Mouse (Mus musculus): ENCODE results near the gene Rptor. TPM values are rescaled to one million over a fixed set of nuclear protein-coding genes. Genes with fewer than 3 reads are reported as not detected.
A peak's percentile ranks its signal among the peaks of the same experiment; 100 is the strongest.

Gene Rptor
- polyA plus RNA-seq, 1 experiment from 2014 or later, result 9.1 TPM

GRCm38 (mm10) chr11:119933819-119934583 lies 331.3 kb downstream of the Rptor start:
- H3K27me3 ChIP-seq (ENCODE audit: insufficient read depth, low read length), result no peaks in the 10 kb centered on the region
- WGBS, result 69% methylated on average over 8 of the region's 8 CpGs
- H3K27ac ChIP-seq (ENCODE audit: low read length), result no peak overlapping the region
- H3K36me3 ChIP-seq (ENCODE audit: insufficient read depth, low read length), result no peaks in the 10 kb centered on the region
- H3K4me2 ChIP-seq (replicated peaks; ENCODE audit: low read depth, low read length), result no peak overlapping the region
- no peak for ATAC-seq (ENCODE audit: low FRiP score, low TSS enrichment)
- peaks cover 51% of the 10 kb centered on the region for H3K4me1 ChIP-seq (ENCODE audit: insufficient read depth, low read length)
- no peak overlapping the region for H3K4me3 ChIP-seq (ENCODE audit: low read length)
- H3K9ac ChIP-seq (replicated peaks; ENCODE audit: low read length), result no peak overlapping the region
- no peaks in the 10 kb centered on the region for H3K9me3 ChIP-seq (ENCODE audit: low read length)

GRCm38 (mm10) chr11:119934773-119935172 lies 332.1 kb downstream of the Rptor start:
- ATAC-seq (ENCODE audit: low FRiP score, low TSS enrichment), result no peak

GRCm38 (mm10) chr11:119935457-119935856 lies 332.8 kb downstream of the Rptor start:
- Histone ChIP-seq H3K4me2 (replicated peaks; ENCODE audit: low read depth, low read length) (no peak overlapping the region), H3K27ac (ENCODE audit: low read length) (no peak overlapping the region), H3K4me3 (ENCODE audit: low read length) (no peak overlapping the region), H3K27me3 (ENCODE audit: insufficient read depth, low read length) (no peaks in the 10 kb centered on the region), H3K4me1 (ENCODE audit: insufficient read depth, low read length) (peaks cover 66% of the 10 kb centered on the region), H3K9me3 (ENCODE audit: low read length) (no peaks in the 10 kb centered on the region), H3K9ac (replicated peaks; ENCODE audit: low read length) (no peak overlapping the region), H3K36me3 (ENCODE audit: insufficient read depth, low read length) (no peaks in the 10 kb centered on the region)
- no peak for ATAC-seq (ENCODE audit: low FRiP score, low TSS enrichment)
- 40% methylated on average over 6 of the region's 6 CpGs for WGBS

More at GRCm38 (mm10) chr11:119934773-119935172, 332.1 kb downstream of the Rptor start:
- Histone ChIP-seq H3K4me3 (ENCODE audit: low read length) (no peak overlapping the region), H3K9ac (replicated peaks; ENCODE audit: low read length) (no peak overlapping the region), H3K9me3 (ENCODE audit: low read length) (no peaks in the 10 kb centered on the region), H3K27ac (ENCODE audit: low read length) (no peak overlapping the region), H3K27me3 (ENCODE audit: insufficient read depth, low read length) (no peaks in the 10 kb centered on the region), H3K4me2 (replicated peaks; ENCODE audit: low read depth, low read length) (no peak overlapping the region), H3K4me1 (ENCODE audit: insufficient read depth, low read length) (peaks cover 59% of the 10 kb centered on the region), H3K36me3 (ENCODE audit: insufficient read depth, low read length) (no peaks in the 10 kb centered on the region)
- WGBS, result 80% methylated on average over 8 of the region's 8 CpGs

- Histone ChIP-seq H3K4me2 (replicated peaks; ENCODE audit: low read depth, low read length) (no peak overlapping the region), H3K27ac (ENCODE audit: low read length) (no peak overlapping the region), H3K4me3 (ENCODE audit: low read length) (no peak overlapping the region), H3K9me3 (ENCODE audit: low read length) (no peaks in the 10 kb centered on the region), H3K27me3 (ENCODE audit: insufficient read depth, low read length) (no peaks in the 10 kb centered on the region), H3K9ac (replicated peaks; ENCODE audit: low read length) (no peak overlapping the region), H3K4me1 (ENCODE audit: insufficient read depth, low read length) (peaks cover 76% of the 10 kb centered on the region), H3K36me3 (ENCODE audit: insufficient read depth, low read length) (no peaks in the 10 kb centered on the region)
- 87% methylated on average over 2 of the region's 2 CpGs for WGBS
- ATAC-seq (ENCODE audit: low FRiP score, low TSS enrichment), result no peak
Observed at GRCm38 (mm10) chr11:119936456-119936855, 333.8 kb downstream of the Rptor start.

- Histone ChIP-seq H3K4me2 (replicated peaks; ENCODE audit: low read depth, low read length) (no peak overlapping the region), H3K27ac (ENCODE audit: low read length) (no peak overlapping the region; the same call in 1 of the 2 replicates), H3K27me3 (ENCODE audit: insufficient read depth, low read length) (no peaks in the 10 kb centered on the region), H3K9me3 (ENCODE audit: low read length) (no peaks in the 10 kb centered on the region), H3K9ac (replicated peaks; ENCODE audit: low read length) (0 out of 2 replicates have a peak overlapping the region, but pooled peaks have one; percentile 1), H3K4me3 (ENCODE audit: low read length) (no peak overlapping the region), H3K4me1 (ENCODE audit: insufficient read depth, low read length) (peaks cover 74% of the 10 kb centered on the region), H3K36me3 (ENCODE audit: insufficient read depth, low read length) (no peaks in the 10 kb centered on the region)
- WGBS, result 60% methylated on average over 12 of the region's 12 CpGs
- ATAC-seq (ENCODE audit: low FRiP score, low TSS enrichment), result no peak
Observed at GRCm38 (mm10) chr11:119937216-119937615, 334.5 kb downstream of the Rptor start.

GRCm38 (mm10) chr11:119937772-119938502 lies 335.2 kb downstream of the Rptor start:
- no peaks in the 10 kb centered on the region for H3K27me3 ChIP-seq (ENCODE audit: insufficient read depth, low read length)
- H3K4me1 ChIP-seq (ENCODE audit: insufficient read depth, low read length), result peaks cover 69% of the 10 kb centered on the region
- 52% methylated on average over 19 of the region's 19 CpGs for WGBS
- H3K27ac ChIP-seq (ENCODE audit: low read length), result peak overlapping the region; percentile 83
- H3K9ac ChIP-seq (replicated peaks; ENCODE audit: low read length), result peak overlapping the region; percentile 45
- no peaks in the 10 kb centered on the region for H3K9me3 ChIP-seq (ENCODE audit: low read length)
- no peak overlapping the region for H3K4me3 ChIP-seq (ENCODE audit: low read length)
- H3K4me2 ChIP-seq (replicated peaks; ENCODE audit: low read depth, low read length), result no peak overlapping the region; the same call in 1 of the 2 replicates
- H3K36me3 ChIP-seq (ENCODE audit: insufficient read depth, low read length), result no peaks in the 10 kb centered on the region
- ATAC-seq (ENCODE audit: low FRiP score, low TSS enrichment), result no peak

- Histone ChIP-seq H3K36me3 (ENCODE audit: insufficient read depth, low read length) (no peaks in the 10 kb centered on the region), H3K27me3 (ENCODE audit: insufficient read depth, low read length) (no peaks in the 10 kb centered on the region), H3K9me3 (ENCODE audit: low read length) (no peaks in the 10 kb centered on the region), H3K27ac (ENCODE audit: low read length) (peak overlapping the region; percentile 83), H3K9ac (replicated peaks; ENCODE audit: low read length) (peak overlapping the region; percentile 42; the same call in 1 of the 2 replicates), H3K4me3 (ENCODE audit: low read length) (no peak overlapping the region), H3K4me1 (ENCODE audit: insufficient read depth, low read length) (peaks cover 65% of the 10 kb centered on the region), H3K4me2 (replicated peaks; ENCODE audit: low read depth, low read length) (peak overlapping the region; percentile 26; the same call in 1 of the 2 replicates)
- WGBS, result 51% methylated on average over 8 of the region's 8 CpGs
- ATAC-seq (ENCODE audit: low FRiP score, low TSS enrichment), result no peak
Observed at GRCm38 (mm10) chr11:119939073-119939710, 336.5 kb downstream of the Rptor start.

- Histone ChIP-seq H3K4me2 (replicated peaks; ENCODE audit: low read depth, low read length) (peak overlapping the region; percentile 26; the same call in 1 of the 2 replicates), H3K4me3 (ENCODE audit: low read length) (no peak overlapping the region), H3K9ac (replicated peaks; ENCODE audit: low read length) (peak overlapping the region; percentile 40; the same call in 1 of the 2 replicates), H3K27ac (ENCODE audit: low read length) (peak overlapping the region; percentile 83), H3K27me3 (ENCODE audit: insufficient read depth, low read length) (no peaks in the 10 kb centered on the region), H3K9me3 (ENCODE audit: low read length) (no peaks in the 10 kb centered on the region), H3K4me1 (ENCODE audit: insufficient read depth, low read length) (peaks cover 70% of the 10 kb centered on the region), H3K36me3 (ENCODE audit: insufficient read depth, low read length) (no peaks in the 10 kb centered on the region)
- ATAC-seq (ENCODE audit: low FRiP score, low TSS enrichment), result no peak
- WGBS, result 55% methylated on average over 4 of the region's 4 CpGs
Observed at GRCm38 (mm10) chr11:119939711-119940106, 337.0 kb downstream of the Rptor start.

GRCm38 (mm10) chr11:119940142-119940541 lies 337.4 kb downstream of the Rptor start:
- H3K4me3 ChIP-seq (ENCODE audit: low read length), result no peak overlapping the region
- H3K36me3 ChIP-seq (ENCODE audit: insufficient read depth, low read length), result no peaks in the 10 kb centered on the region
- peak overlapping the region; percentile 26; the same call in 1 of the 2 replicates for H3K4me2 ChIP-seq (replicated peaks; ENCODE audit: low read depth, low read length)
- H3K27ac ChIP-seq (ENCODE audit: low read length), result peak overlapping the region; percentile 83
- no peak for ATAC-seq (ENCODE audit: low FRiP score, low TSS enrichment)
- WGBS, result 29% methylated on average over 11 of the region's 11 CpGs
- no peaks in the 10 kb centered on the region for H3K27me3 ChIP-seq (ENCODE audit: insufficient read depth, low read length)
- peak overlapping the region; percentile 40; the same call in 1 of the 2 replicates for H3K9ac ChIP-seq (replicated peaks; ENCODE audit: low read length)
- no peaks in the 10 kb centered on the region for H3K9me3 ChIP-seq (ENCODE audit: low read length)
- peaks cover 75% of the 10 kb centered on the region for H3K4me1 ChIP-seq (ENCODE audit: insufficient read depth, low read length)
